Mouse (Mus musculus) thymus, postnatal 4 days (tissue): ENCODE measurements around the gene Tesk1.

Source experiments
- DNase-seq: peaks from one replicate; pipeline ENCODE4 v3.0.0; 2021

Tesk1 gene

GRCm38 (mm10) chr4:43496587-43496986 is 54.8 kb downstream of the Tesk1 start:
- DNase-seq = no peak

DNA sequence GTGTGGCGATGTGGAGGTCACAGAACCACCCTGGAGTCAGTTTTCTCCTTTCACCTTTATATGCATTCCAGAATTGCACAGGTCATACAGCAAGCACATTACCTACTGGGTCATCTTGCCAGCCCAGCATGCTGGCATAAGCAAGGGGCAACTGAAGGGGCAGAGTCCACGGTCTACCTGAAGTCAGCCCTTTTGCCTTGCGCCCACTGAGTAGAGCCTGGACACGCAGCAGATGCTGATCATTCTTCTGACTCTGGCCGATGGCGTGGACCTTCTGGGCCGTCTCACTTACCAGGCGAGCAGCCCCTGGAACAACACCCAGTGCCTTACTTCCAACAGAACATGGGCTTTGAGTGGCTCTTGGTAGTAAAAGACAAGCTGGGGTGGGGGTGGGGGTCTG is 55.7 kb downstream of the Tesk1 start:
- DNase-seq = no peak
